Mouse (Mus musculus): ENCODE results near the gene Bicdl2.

GRCm38 (mm10) chr17:23654001-23654400 lies 6.3 kb upstream of the Bicdl2 start:
- TF ChIP-seq CTCF (IDR thresholded peaks at IDR 0.05) (no peak), EP300 (IDR thresholded peaks at IDR 0.05; ENCODE audit: insufficient read depth, low read depth, low read length) (no peak)
